Mouse (Mus musculus) CH12.LX (cell line): ENCODE measurements around the gene Zc3h15.

Experiments
- CTCF ChIP-seq, 2 experiments: IDR thresholded peaks in 1 of 2; conservative IDR thresholded peaks in 1 of 2; 2 replicates each; pipeline ENCODE4 v1.5.1; 2011 to 2012; ENCODE audit warnings: low read depth in 2 of 2, low read length in 2 of 2, improper control_type of control experiment in 1 of 2, inconsistent platforms in 1 of 2, mild to moderate bottlenecking in 1 of 2, moderate library complexity in 1 of 2
- E2F4 ChIP-seq: IDR thresholded peaks from 2 replicates; pipeline ENCODE4 v1.6.1; 2011; ENCODE audit warnings: low read depth, low read length, improper control_type of control experiment; ENCODE audit not compliant: insufficient replicate concordance
- EP300 ChIP-seq: IDR thresholded peaks from 2 replicates; pipeline ENCODE4 v1.6.1; 2011; ENCODE audit warnings: low read length, improper control_type of control experiment
- MAFK ChIP-seq: IDR thresholded peaks from 2 replicates; pipeline ENCODE4 v1.6.1; 2011; ENCODE audit warnings: low read length, improper control_type of control experiment; ENCODE audit not compliant: insufficient replicate concordance
- MAZ ChIP-seq: IDR thresholded peaks from 2 replicates; pipeline ENCODE4 v1.6.1; 2012; ENCODE audit warnings: low read depth, mild to moderate bottlenecking, inconsistent platforms, low read length, improper control_type of control experiment, moderate library complexity
- MXI1 ChIP-seq: IDR thresholded peaks from 2 replicates; pipeline ENCODE4 v1.6.1; 2011; ENCODE audit warnings: mild to moderate bottlenecking, low read depth, low read length, improper control_type of control experiment
- NRF1 ChIP-seq: IDR thresholded peaks from 2 replicates; pipeline ENCODE4 v1.6.1; 2014; ENCODE audit warnings: low read depth, mild to moderate bottlenecking, inconsistent platforms, low read length, improper control_type of control experiment, moderate library complexity
- POLR2A ChIP-seq: IDR thresholded peaks from 2 replicates; pipeline ENCODE4 v1.6.1; 2011; ENCODE audit warnings: low read depth, mild to moderate bottlenecking, improper control_type of control experiment, low read length
- SIN3A ChIP-seq: IDR thresholded peaks from 2 replicates; pipeline ENCODE4 v1.6.1; 2012; ENCODE audit warnings: low read length, improper control_type of control experiment, inconsistent platforms
- TBP ChIP-seq: conservative IDR thresholded peaks from 2 replicates; pipeline ENCODE4 v1.6.1; 2011; ENCODE audit warnings: low read depth, low read length, improper control_type of control experiment
- USF1 ChIP-seq: IDR thresholded peaks from 2 replicates; pipeline ENCODE4 v1.6.1; 2014; ENCODE audit warnings: low read depth, mild to moderate bottlenecking, inconsistent platforms, low read length, improper control_type of control experiment

DNA sequence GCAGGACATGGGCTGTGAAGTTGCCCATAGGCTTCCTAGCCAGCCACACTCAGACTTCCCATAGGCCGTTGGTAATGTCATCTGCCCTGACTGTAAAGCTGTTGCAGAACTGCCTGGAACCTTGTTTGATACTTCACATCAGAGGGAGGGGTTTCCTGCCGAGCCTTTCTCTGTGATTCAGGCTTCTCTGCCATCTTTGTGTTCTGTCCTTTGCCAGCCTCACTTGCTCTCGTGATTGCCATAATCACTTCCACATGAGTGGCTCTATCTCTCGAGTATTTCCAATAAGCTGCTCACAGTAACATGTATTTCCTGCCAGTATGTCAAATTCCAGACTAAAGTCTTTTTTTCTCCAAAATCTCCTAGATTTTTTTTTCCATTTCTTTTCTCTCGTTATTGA, 31.4 kb downstream of the Zc3h15 start:
- TF ChIP-seq CTCF (conservative IDR thresholded peaks at IDR 0.05 in 1 of 2, IDR thresholded peaks at IDR 0.05 in 1 of 2; ENCODE audit: low read depth in 2 of 2, low read length in 2 of 2) (no peak), POLR2A (no peak), SIN3A (no peak), MAZ (no peak), USF1 (no peak), NRF1 (no peak), E2F4 (no peak), EP300 (no peak), TBP (no peak), MXI1 (no peak), MAFK (no peak)
